Mouse (Mus musculus): ENCODE data around the gene Unc79. TPM values are rescaled to one million over a fixed set of nuclear protein-coding genes. Genes with fewer than 3 reads are reported as not detected.
A peak's percentile ranks its signal among the peaks of the same experiment; 100 is the strongest.

Unc79 gene
- polyA plus RNA-seq, 1 experiment from 2014 or later = 0.09 TPM

- no peak for ATAC-seq (ENCODE audit: low read depth)
- 18% methylated on average over 10 of the region's 10 CpGs for WGBS (ENCODE audit: insufficient replicate concordance)
These were observed 833 bp upstream of the Unc79 start for GRCm38 (mm10) chr12:102947826-102948225.

GRCm38 (mm10) chr12:102949395-102950208 is 943 bp downstream of the Unc79 start:
- Histone ChIP-seq H3K9ac (ENCODE audit: low read depth, low read length) (no peak overlapping the region), H3K4me1 (ENCODE audit: control insufficient read depth, low read depth, low read length) (no peaks in the 10 kb centered on the region), H3K27me3 (ENCODE audit: control insufficient read depth, insufficient read depth, low read depth, low read length) (peaks cover 17% of the 10 kb centered on the region), H3K4me2 (ENCODE audit: low read depth, low read length) (peak overlapping the region; percentile 66), H3K9me3 (replicated peaks; ENCODE audit: control insufficient read depth, low read length) (no peaks in the 10 kb centered on the region), H3K36me3 (ENCODE audit: control insufficient read depth, insufficient read depth) (no peaks in the 10 kb centered on the region), H3K27ac (ENCODE audit: low read length) (no peak overlapping the region), H3K4me3 (ENCODE audit: low read depth, low read length) (peak overlapping the region; percentile 50)
- 1% methylated on average over 40 of the region's 42 CpGs for WGBS (ENCODE audit: insufficient replicate concordance)
- 0 out of 2 replicates have a peak, but pooled peaks have one; percentile 21 for ATAC-seq (ENCODE audit: low read depth)

More at GRCm38 (mm10) chr12:102947826-102948225, 833 bp upstream of the Unc79 start:
- Histone ChIP-seq H3K36me3 (ENCODE audit: control insufficient read depth, insufficient read depth) (no peaks in the 10 kb centered on the region), H3K4me3 (ENCODE audit: low read depth, low read length) (no peak overlapping the region), H3K27ac (ENCODE audit: low read length) (no peak overlapping the region), H3K9ac (ENCODE audit: low read depth, low read length) (no peak overlapping the region), H3K9me3 (replicated peaks; ENCODE audit: control insufficient read depth, low read length) (no peaks in the 10 kb centered on the region), H3K27me3 (ENCODE audit: control insufficient read depth, insufficient read depth, low read depth, low read length) (peaks cover 17% of the 10 kb centered on the region), H3K4me2 (ENCODE audit: low read depth, low read length) (no peak overlapping the region), H3K4me1 (ENCODE audit: control insufficient read depth, low read depth, low read length) (no peaks in the 10 kb centered on the region)

GRCm38 (mm10) chr12:102960051-102960775 is 11.6 kb downstream of the Unc79 start:
- Histone ChIP-seq H3K4me2 (ENCODE audit: low read depth, low read length) (no peak overlapping the region), H3K4me1 (ENCODE audit: control insufficient read depth, low read depth, low read length) (no peaks in the 10 kb centered on the region), H3K9ac (ENCODE audit: low read depth, low read length) (no peak overlapping the region), H3K36me3 (ENCODE audit: control insufficient read depth, insufficient read depth) (no peaks in the 10 kb centered on the region), H3K27me3 (ENCODE audit: control insufficient read depth, insufficient read depth, low read depth, low read length) (no peaks in the 10 kb centered on the region), H3K9me3 (replicated peaks; ENCODE audit: control insufficient read depth, low read length) (no peaks in the 10 kb centered on the region), H3K27ac (ENCODE audit: low read length) (no peak overlapping the region), H3K4me3 (ENCODE audit: low read depth, low read length) (no peak overlapping the region)
- WGBS (ENCODE audit: insufficient replicate concordance) = 73% methylated on average over 7 of the region's 7 CpGs
- ATAC-seq (ENCODE audit: low read depth) = no peak

GRCm38 (mm10) chr12:102961066-102961465 is 12.4 kb downstream of the Unc79 start:
- Histone ChIP-seq H3K4me1 (ENCODE audit: control insufficient read depth, low read depth, low read length) (no peaks in the 10 kb centered on the region), H3K9ac (ENCODE audit: low read depth, low read length) (no peak overlapping the region), H3K27ac (ENCODE audit: low read length) (no peak overlapping the region), H3K27me3 (ENCODE audit: control insufficient read depth, insufficient read depth, low read depth, low read length) (no peaks in the 10 kb centered on the region), H3K4me2 (ENCODE audit: low read depth, low read length) (no peak overlapping the region), H3K4me3 (ENCODE audit: low read depth, low read length) (no peak overlapping the region), H3K9me3 (replicated peaks; ENCODE audit: control insufficient read depth, low read length) (no peaks in the 10 kb centered on the region), H3K36me3 (ENCODE audit: control insufficient read depth, insufficient read depth) (no peaks in the 10 kb centered on the region)
- no peak for ATAC-seq (ENCODE audit: low read depth)
- 42% methylated on average over 3 of the region's 3 CpGs for WGBS (ENCODE audit: insufficient replicate concordance)

- WGBS (ENCODE audit: insufficient replicate concordance) = 74% methylated on average over 3 of the region's 3 CpGs
- H3K27me3 ChIP-seq (ENCODE audit: control insufficient read depth, insufficient read depth, low read depth, low read length) = no peaks in the 10 kb centered on the region
- no peak for ATAC-seq (ENCODE audit: low read depth)
- no peaks in the 10 kb centered on the region for H3K4me1 ChIP-seq (ENCODE audit: control insufficient read depth, low read depth, low read length)
- no peaks in the 10 kb centered on the region for H3K9me3 ChIP-seq (replicated peaks; ENCODE audit: control insufficient read depth, low read length)
- H3K4me3 ChIP-seq (ENCODE audit: low read depth, low read length) = no peak overlapping the region
- no peaks in the 10 kb centered on the region for H3K36me3 ChIP-seq (ENCODE audit: control insufficient read depth, insufficient read depth)
- no peak overlapping the region for H3K4me2 ChIP-seq (ENCODE audit: low read depth, low read length)
- no peak overlapping the region for H3K27ac ChIP-seq (ENCODE audit: low read length)
- H3K9ac ChIP-seq (ENCODE audit: low read depth, low read length) = no peak overlapping the region
These were observed 15.8 kb downstream of the Unc79 start for GRCm38 (mm10) chr12:102964486-102964885.

- Histone ChIP-seq H3K27ac (ENCODE audit: low read length) (no peak overlapping the region), H3K27me3 (ENCODE audit: control insufficient read depth, insufficient read depth, low read depth, low read length) (no peaks in the 10 kb centered on the region), H3K4me2 (ENCODE audit: low read depth, low read length) (no peak overlapping the region), H3K36me3 (ENCODE audit: control insufficient read depth, insufficient read depth) (no peaks in the 10 kb centered on the region), H3K9ac (ENCODE audit: low read depth, low read length) (no peak overlapping the region), H3K4me1 (ENCODE audit: control insufficient read depth, low read depth, low read length) (no peaks in the 10 kb centered on the region), H3K4me3 (ENCODE audit: low read depth, low read length) (no peak overlapping the region), H3K9me3 (replicated peaks; ENCODE audit: control insufficient read depth, low read length) (no peaks in the 10 kb centered on the region)
- WGBS (ENCODE audit: insufficient replicate concordance) = 31% methylated on average over 4 of the region's 4 CpGs
- no peak for ATAC-seq (ENCODE audit: low read depth)
These were observed 31.9 kb downstream of the Unc79 start for GRCm38 (mm10) chr12:102980584-102980983.

- no peaks in the 10 kb centered on the region for H3K4me1 ChIP-seq (ENCODE audit: control insufficient read depth, low read depth, low read length)
- no peaks in the 10 kb centered on the region for H3K9me3 ChIP-seq (replicated peaks; ENCODE audit: control insufficient read depth, low read length)
- no peak overlapping the region for H3K27ac ChIP-seq (ENCODE audit: low read length)
- H3K36me3 ChIP-seq (ENCODE audit: control insufficient read depth, insufficient read depth) = no peaks in the 10 kb centered on the region
- no peak for ATAC-seq (ENCODE audit: low read depth)
- H3K9ac ChIP-seq (ENCODE audit: low read depth, low read length) = no peak overlapping the region
- no peak overlapping the region for H3K4me3 ChIP-seq (ENCODE audit: low read depth, low read length)
- no peak overlapping the region for H3K4me2 ChIP-seq (ENCODE audit: low read depth, low read length)
- 71% methylated on average over 3 of the region's 3 CpGs for WGBS (ENCODE audit: insufficient replicate concordance)
- no peaks in the 10 kb centered on the region for H3K27me3 ChIP-seq (ENCODE audit: control insufficient read depth, insufficient read depth, low read depth, low read length)
These were observed 32.9 kb downstream of the Unc79 start for GRCm38 (mm10) chr12:102981543-102981942.

- H3K36me3 ChIP-seq (ENCODE audit: control insufficient read depth, insufficient read depth) = no peaks in the 10 kb centered on the region
- no peak overlapping the region for H3K9ac ChIP-seq (ENCODE audit: low read depth, low read length)
- H3K27me3 ChIP-seq (ENCODE audit: control insufficient read depth, insufficient read depth, low read depth, low read length) = no peaks in the 10 kb centered on the region
- no peak overlapping the region for H3K4me2 ChIP-seq (ENCODE audit: low read depth, low read length)
- no peak overlapping the region for H3K4me3 ChIP-seq (ENCODE audit: low read depth, low read length)
- no peak for ATAC-seq (ENCODE audit: low read depth)
- H3K9me3 ChIP-seq (replicated peaks; ENCODE audit: control insufficient read depth, low read length) = no peaks in the 10 kb centered on the region
- H3K4me1 ChIP-seq (ENCODE audit: control insufficient read depth, low read depth, low read length) = no peaks in the 10 kb centered on the region
- H3K27ac ChIP-seq (ENCODE audit: low read length) = no peak overlapping the region
These were observed 36.7 kb downstream of the Unc79 start for GRCm38 (mm10) chr12:102985401-102985800.

GRCm38 (mm10) chr12:102987736-102988135 is 39.1 kb downstream of the Unc79 start:
- no peak for ATAC-seq (ENCODE audit: low read depth)

More at GRCm38 (mm10) chr12:102987736-102988135, 39.1 kb downstream of the Unc79 start:
- H3K36me3 ChIP-seq (ENCODE audit: control insufficient read depth, insufficient read depth) = no peaks in the 10 kb centered on the region
- H3K4me3 ChIP-seq (ENCODE audit: low read depth, low read length) = no peak overlapping the region
- no peaks in the 10 kb centered on the region for H3K27me3 ChIP-seq (ENCODE audit: control insufficient read depth, insufficient read depth, low read depth, low read length)
- H3K4me1 ChIP-seq (ENCODE audit: control insufficient read depth, low read depth, low read length) = no peaks in the 10 kb centered on the region
- WGBS (ENCODE audit: insufficient replicate concordance) = 54% methylated on average over 6 of the region's 6 CpGs
- H3K4me2 ChIP-seq (ENCODE audit: low read depth, low read length) = no peak overlapping the region
- no peaks in the 10 kb centered on the region for H3K9me3 ChIP-seq (replicated peaks; ENCODE audit: control insufficient read depth, low read length)
- no peak overlapping the region for H3K27ac ChIP-seq (ENCODE audit: low read length)
- no peak overlapping the region for H3K9ac ChIP-seq (ENCODE audit: low read depth, low read length)

Data from liver, embryonic 16.5 days (tissue).